Mouse (Mus musculus) ES-E14 (cell line): Measurements from ENCODE around the gene Grid1. TPM values are rescaled to one million over a fixed set of nuclear protein-coding genes. Genes with fewer than 3 reads are reported as not detected.

Experiments used
- DNase-seq: peaks from one replicate; pipeline ENCODE4 v3.0.0-alpha.2; 2013; ENCODE audit warnings: low read depth, low spot score
- H3K27ac ChIP-seq: 2 replicates; pipeline ENCODE4 v1.5.1; 2012; ENCODE audit warnings: low read depth, mild to moderate bottlenecking, low read length, moderate library complexity, mixed read lengths; ENCODE audit not compliant: poor library complexity, insufficient read depth, severe bottlenecking
- H3K36me3 ChIP-seq: 2 replicates; pipeline ENCODE4 v1.6.1; 2012; ENCODE audit warnings: mild to moderate bottlenecking, low read length, moderate library complexity, mixed read lengths; ENCODE audit not compliant: control insufficient read depth, poor library complexity, insufficient read depth, severe bottlenecking
- H3K4me1 ChIP-seq, 2 experiments: fragments of 150-350 bp in 1 of 2; sonication (generic) in 1 of 2; 2 replicates each; pipeline ENCODE4 v1.6.1; 2012; ENCODE audit warnings: low read length in 2 of 2, mild to moderate bottlenecking in 1 of 2, mixed read lengths in 1 of 2; ENCODE audit not compliant: control insufficient read depth in 2 of 2, insufficient read depth in 2 of 2, poor library complexity in 1 of 2
- H3K4me3 ChIP-seq, 2 experiments: fragments of 150-350 bp in 1 of 2; sonication (generic) in 1 of 2; 2 replicates each; pipeline ENCODE4 v1.5.1; 2012; ENCODE audit warnings: low read length in 2 of 2, low read depth in 1 of 2, mild to moderate bottlenecking in 1 of 2, mixed read lengths in 1 of 2; ENCODE audit not compliant: insufficient read depth in 1 of 2, poor library complexity in 1 of 2, severe bottlenecking in 1 of 2
- H3K9ac ChIP-seq: 2 replicates; pipeline ENCODE4 v1.6.1; 2012; ENCODE audit warnings: low read depth, mild to moderate bottlenecking, low read length, mixed read lengths; ENCODE audit not compliant: poor library complexity, insufficient read depth, severe bottlenecking
- H3K9me3 ChIP-seq: fragments of 150-350 bp; sonication (generic); 2 replicates; pipeline ENCODE4 v1.6.1; 2012; ENCODE audit warnings: low read depth, mild to moderate bottlenecking, low read length; ENCODE audit not compliant: control insufficient read depth, insufficient read depth
- CHD2 ChIP-seq: IDR thresholded peaks from 2 replicates; pipeline ENCODE4 v1.6.1; 2014; ENCODE audit warnings: mild to moderate bottlenecking, low read depth, low read length, inconsistent platforms
- HCFC1 ChIP-seq: IDR thresholded peaks from 2 replicates; pipeline ENCODE4 v1.6.1; 2012; ENCODE audit warnings: low read length, inconsistent platforms, borderline replicate concordance; ENCODE audit not compliant: insufficient read depth
- MAFK ChIP-seq: IDR thresholded peaks from 2 replicates; pipeline ENCODE4 v1.6.1; 2014; ENCODE audit warnings: mild to moderate bottlenecking, low read depth, low read length, inconsistent platforms; ENCODE audit not compliant: insufficient read depth
- ZC3H11A ChIP-seq: IDR thresholded peaks from 2 replicates; pipeline ENCODE4 v1.6.1; 2012; ENCODE audit warnings: low read depth, mild to moderate bottlenecking, inconsistent platforms, low read length, borderline replicate concordance
- ZNF384 ChIP-seq: IDR thresholded peaks from 2 replicates; pipeline ENCODE4 v1.6.1; 2012; ENCODE audit warnings: low read depth, low read length, inconsistent platforms
- in situ Hi-C, 2 experiments: fragments of 600-800 bp; cut with MboI; formaldehyde crosslinking; loops; one replicate each; pipeline ENCODE4 v1.15.1; 2025; ENCODE audit warnings: low sequenced_read_pairs in 2 of 2, inconsistent platforms in 1 of 2; ENCODE audit not compliant: unreplicated experiment in 2 of 2
- total RNA-seq: library from RNA; depleted of rRNA; stranded (reverse); fragments of 300-350 nt; gene quantifications from 2 replicates; pipeline ENCODE4 v1.2.3, GENCODE M21; 2012

The Grid1 gene
- total RNA-seq, 1 experiment: 0.54 TPM

GRCm38 (mm10) chr14:34919221-34919620 lies 99.3 kb downstream of the Grid1 start:
- TF ChIP-seq ZC3H11A (no peak), CHD2 (no peak), MAFK (peak; percentile 73; the same call in 1 of the 2 replicates), HCFC1 (no peak), ZNF384 (no peak)
- Histone ChIP-seq H3K9me3 (no peaks in the 10 kb centered on the region), H3K9ac (no peak overlapping the region), H3K27ac (no peak overlapping the region), H3K36me3 (no peaks in the 10 kb centered on the region), H3K4me3 (no peak overlapping the region), H3K4me1 (peaks cover 0 to 3% of the 10 kb centered on the region in 2 experiments; a peak in 1 of 4 replicates)
- DNase-seq: no peak
- in situ Hi-C loops: no loop called here

- TF ChIP-seq ZNF384 (no peak), HCFC1 (no peak), ZC3H11A (no peak), MAFK (no peak), CHD2 (no peak)
- Histone ChIP-seq H3K4me3 (no peak overlapping the region), H3K9ac (no peak overlapping the region), H3K36me3 (no peaks in the 10 kb centered on the region), H3K9me3 (no peaks in the 10 kb centered on the region), H3K27ac (no peak overlapping the region), H3K4me1 (peaks cover 0 to 3% of the 10 kb centered on the region in 2 experiments; a peak in 1 of 4 replicates)
- no peak for DNase-seq
- in situ Hi-C loops: no loop called here
Observed at GRCm38 (mm10) chr14:34921265-34921664, 101.4 kb downstream of the Grid1 start.

- Histone ChIP-seq H3K4me1 (no peaks in the 10 kb centered on the region), H3K9ac (no peak overlapping the region), H3K36me3 (no peaks in the 10 kb centered on the region), H3K4me3 (no peak overlapping the region), H3K27ac (no peak overlapping the region), H3K9me3 (no peaks in the 10 kb centered on the region)
- in situ Hi-C loops: no loop called here
- no peak for DNase-seq
- no peak for TF ChIP-seq HCFC1
Observed at GRCm38 (mm10) chr14:34925021-34925420, 105.1 kb downstream of the Grid1 start.

GRCm38 (mm10) chr14:34930040-34930719 lies 110.3 kb downstream of the Grid1 start:
- in situ Hi-C loops: no loop called here
- no peak for DNase-seq
- no peaks in the 10 kb centered on the region for H3K4me1 ChIP-seq
- no peak overlapping the region for H3K27ac ChIP-seq
- no peak overlapping the region for H3K4me3 ChIP-seq
- no peak overlapping the region for H3K9ac ChIP-seq
- TF ChIP-seq ZC3H11A (no peak), ZNF384 (no peak), HCFC1 (no peak), MAFK (no peak), CHD2 (no peak)
- H3K9me3 ChIP-seq: no peaks in the 10 kb centered on the region
- H3K36me3 ChIP-seq: no peaks in the 10 kb centered on the region

GRCm38 (mm10) chr14:34933197-34933596 lies 113.3 kb downstream of the Grid1 start:
- Histone ChIP-seq H3K4me1 (no peaks in the 10 kb centered on the region), H3K4me3 (no peak overlapping the region), H3K9me3 (no peaks in the 10 kb centered on the region), H3K9ac (no peak overlapping the region), H3K27ac (no peak overlapping the region), H3K36me3 (no peaks in the 10 kb centered on the region)
- TF ChIP-seq HCFC1 (no peak), ZNF384 (no peak), MAFK (no peak), CHD2 (no peak), ZC3H11A (no peak)
- in situ Hi-C loops: no loop called here
- no peak for DNase-seq
